Mouse (Mus musculus) kidney, postnatal 10 days (tissue): ENCODE data around the gene Accsl.

Source experiments
- DNase-seq: peaks from one replicate; pipeline ENCODE4 v3.0.0; 2021; ENCODE audit warnings: mixed read lengths

The Accsl gene

DNA sequence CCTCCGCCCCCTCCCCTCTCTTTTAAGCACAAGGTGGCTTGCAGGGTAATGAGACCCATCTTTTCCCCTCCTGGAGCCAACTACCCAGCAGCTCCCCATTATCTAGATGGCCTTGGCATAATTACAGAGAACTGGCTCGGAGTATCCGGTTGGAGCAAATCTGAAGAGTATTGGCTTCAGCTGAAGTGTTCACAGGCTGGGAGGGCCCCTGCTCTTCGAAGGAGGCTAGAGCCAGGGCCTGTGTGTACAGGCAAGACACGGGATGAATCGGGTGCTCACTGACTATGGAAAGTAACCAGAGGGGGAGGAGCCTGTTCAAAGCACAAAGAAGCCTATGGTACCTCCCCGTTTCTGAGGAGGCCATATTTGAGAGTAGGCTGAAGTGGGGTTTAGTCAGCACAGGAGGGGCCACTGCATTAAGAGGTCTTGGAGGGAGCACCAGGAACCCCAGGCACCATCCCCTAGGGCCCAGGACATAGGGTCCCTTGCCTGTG lies at the start of gene Accsl:
TSS of gene Accsl (minus strand) at position 51 of the 494 bp plus-strand sequence.
- no peak for DNase-seq

GRCm38 (mm10) chr2:93913552-93913951 lies 44.6 kb upstream of the Accsl start:
- DNase-seq: no peak

DNA sequence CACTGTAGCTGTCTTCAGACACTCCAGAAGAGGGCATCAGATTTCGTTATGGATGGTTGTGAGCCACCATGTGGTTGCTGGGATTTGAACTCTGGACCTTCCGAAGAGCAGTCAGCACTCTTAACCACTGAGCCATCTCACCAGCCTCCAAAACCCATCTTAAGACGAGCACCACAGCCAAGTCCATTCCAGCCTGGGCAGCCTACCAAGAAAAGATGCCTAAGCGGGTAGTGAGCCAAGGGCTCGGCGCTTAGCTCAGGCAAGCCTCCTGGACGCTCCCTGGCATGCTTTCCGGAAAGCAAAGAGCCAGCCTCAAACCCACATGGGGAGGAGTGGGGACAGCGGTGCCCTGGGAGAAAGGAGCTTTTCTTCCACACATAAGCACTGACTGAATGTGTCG lies 43.0 kb upstream of the Accsl start:
- DNase-seq: peak; percentile 31

DNA sequence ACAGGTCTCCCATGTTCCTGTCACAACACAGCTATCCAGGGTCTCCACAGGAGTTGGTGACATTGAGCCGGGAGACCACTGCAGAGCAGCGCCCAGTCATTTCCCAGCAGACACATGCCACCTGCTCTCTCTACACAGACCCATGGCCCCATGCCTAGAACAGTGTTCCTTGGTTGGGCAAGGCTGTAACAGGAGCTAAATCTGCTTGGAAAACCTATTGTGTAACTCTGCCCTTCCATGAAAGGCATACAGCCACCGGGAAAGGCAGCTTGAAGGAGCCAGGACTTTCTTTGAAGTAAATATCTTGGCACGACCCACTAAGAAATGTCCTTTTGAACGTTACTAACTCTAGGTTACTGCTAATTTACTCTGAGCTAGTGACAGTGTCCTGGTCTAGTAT lies 40.8 kb upstream of the Accsl start:
- DNase-seq: no peak

DNA sequence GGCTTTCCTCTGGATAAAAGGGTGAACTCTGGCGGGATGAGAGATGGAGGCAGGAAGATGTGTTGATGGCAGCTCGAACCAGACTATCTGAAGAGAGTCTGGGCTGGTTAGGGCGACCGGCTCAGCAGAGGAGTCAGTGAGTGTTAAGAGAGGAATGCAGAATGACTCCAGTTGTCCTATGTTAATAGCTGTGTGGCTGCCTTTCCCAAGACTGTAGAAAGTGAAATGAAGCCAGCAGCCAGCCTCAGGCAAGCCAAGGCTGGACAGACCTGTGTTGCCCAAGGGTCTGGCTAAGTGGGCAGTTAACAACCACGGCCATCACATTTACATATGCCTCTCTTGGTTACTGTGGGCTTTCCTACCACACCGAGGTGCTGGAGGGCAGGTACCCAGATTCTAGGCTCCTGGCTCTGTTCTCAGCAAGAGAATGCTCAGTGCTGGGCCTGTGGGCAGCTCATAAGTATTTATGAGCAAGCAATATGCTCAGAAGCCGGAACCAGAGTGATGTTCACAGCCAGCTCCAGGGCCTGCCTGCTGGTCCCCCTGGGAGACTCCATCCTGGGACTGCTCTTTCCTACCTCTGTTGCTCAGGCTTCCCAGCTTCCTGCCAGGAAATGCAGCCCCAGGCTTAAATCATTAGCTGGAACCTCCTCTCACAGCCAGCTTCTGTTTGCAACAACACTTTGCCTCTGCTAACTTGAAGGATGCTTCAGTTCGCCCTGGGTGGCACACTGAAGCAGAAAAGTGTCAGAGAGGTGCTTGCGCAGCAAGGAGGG lies 38.8 kb upstream of the Accsl start:
- DNase-seq: peak; percentile 58

- DNase-seq: peak; percentile 61
Observed at GRCm38 (mm10) chr2:93906316-93906715, 37.4 kb upstream of the Accsl start.

- DNase-seq: peak; percentile 48
Observed at GRCm38 (mm10) chr2:93903415-93903814, 34.5 kb upstream of the Accsl start.

- no peak for DNase-seq
Observed at GRCm38 (mm10) chr2:93902680-93903305, 33.8 kb upstream of the Accsl start.

- DNase-seq: peak; percentile 71
Observed at GRCm38 (mm10) chr2:93899397-93900380, 30.7 kb upstream of the Accsl start.

- peak; percentile 88 for DNase-seq
Observed at GRCm38 (mm10) chr2:93891611-93892280, 22.8 kb upstream of the Accsl start.

- DNase-seq: no peak
Observed at GRCm38 (mm10) chr2:93890143-93890542, 21.2 kb upstream of the Accsl start.

- DNase-seq: no peak
Observed at GRCm38 (mm10) chr2:93889071-93889470, 20.1 kb upstream of the Accsl start.

GRCm38 (mm10) chr2:93888366-93888765 lies 19.4 kb upstream of the Accsl start:
- DNase-seq: peak; percentile 48

GRCm38 (mm10) chr2:93887273-93887672 lies 18.3 kb upstream of the Accsl start:
- no peak for DNase-seq

GRCm38 (mm10) chr2:93886013-93886794 lies 17.2 kb upstream of the Accsl start:
- DNase-seq: no peak

DNA sequence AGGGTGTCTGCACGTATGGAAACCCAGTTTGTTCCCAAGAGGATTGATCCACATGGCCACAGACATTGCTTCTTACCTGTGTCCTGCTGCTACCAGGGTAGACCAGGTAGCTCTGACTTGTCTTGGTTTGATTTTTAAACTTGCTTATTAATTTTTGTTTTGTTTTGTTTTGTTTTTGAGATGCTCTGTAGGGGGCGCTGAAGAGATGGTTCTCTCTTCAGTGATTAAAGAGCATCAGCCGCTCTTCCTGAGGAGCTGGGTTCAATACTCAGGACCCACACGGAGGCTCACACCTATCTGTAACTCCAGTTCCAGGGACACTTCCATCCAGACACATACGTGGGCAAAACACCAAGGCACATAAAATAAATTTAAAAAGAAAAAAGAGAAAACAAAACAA lies 14.1 kb upstream of the Accsl start:
- DNase-seq: no peak

DNA sequence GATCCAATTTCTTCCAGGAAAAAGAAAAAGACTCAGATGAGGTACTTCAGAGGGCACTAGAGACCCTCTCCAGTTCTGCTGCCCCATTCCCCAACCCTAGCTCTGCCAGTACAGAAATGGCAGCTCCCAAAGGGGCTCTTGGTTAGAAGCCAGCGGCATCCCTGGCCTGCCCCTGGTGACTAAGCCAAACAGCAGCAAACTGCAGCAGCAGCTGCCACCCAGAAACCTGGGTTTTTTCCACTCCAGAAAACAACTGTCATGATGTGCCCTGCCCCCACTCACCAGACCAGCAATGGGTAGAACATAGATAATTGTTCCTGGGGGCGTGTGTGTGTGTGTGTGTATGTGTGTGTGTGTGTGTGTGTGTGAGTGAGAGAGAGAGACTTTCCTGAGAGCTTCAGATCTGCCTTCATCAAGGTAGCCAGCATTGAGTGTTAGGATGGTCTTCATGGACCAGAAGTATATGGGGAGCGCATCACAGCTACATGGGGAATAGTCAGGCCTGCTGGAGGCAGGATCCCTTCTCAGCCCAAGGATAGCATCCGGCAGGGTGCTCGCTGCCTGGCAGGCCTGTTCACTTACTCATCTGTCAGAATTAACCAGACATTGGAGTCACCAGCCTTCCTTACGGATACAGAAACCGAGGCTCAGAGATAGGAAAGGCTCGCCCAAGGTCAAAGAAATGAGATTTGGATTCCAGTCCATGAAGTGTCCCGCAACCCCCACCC lies 12.8 kb upstream of the Accsl start:
- no peak for DNase-seq

GRCm38 (mm10) chr2:93880981-93881380 lies 12.0 kb upstream of the Accsl start:
- no peak for DNase-seq

GRCm38 (mm10) chr2:93880450-93880849 lies 11.5 kb upstream of the Accsl start:
- DNase-seq: no peak

DNA sequence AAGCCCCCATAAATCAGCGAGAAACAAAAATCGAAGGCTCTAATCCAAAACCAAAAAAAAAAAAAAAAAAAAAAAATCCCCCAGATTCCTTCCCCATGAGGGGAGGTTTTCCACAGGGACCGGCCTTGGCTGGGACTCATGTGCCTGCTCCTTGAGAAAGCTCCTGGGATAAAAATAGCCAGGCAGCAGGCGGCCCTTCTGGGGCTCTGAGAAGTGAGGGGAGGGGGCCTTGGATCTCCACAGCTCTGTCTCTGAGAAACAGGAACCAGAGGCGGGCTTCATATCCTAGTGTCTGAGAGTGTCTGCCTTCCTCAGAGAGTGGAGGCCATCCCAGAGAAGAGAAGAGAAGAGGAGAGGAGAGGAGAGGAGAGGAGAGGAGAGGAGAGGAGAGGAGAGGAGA lies 8.0 kb upstream of the Accsl start:
- no peak for DNase-seq

GRCm38 (mm10) chr2:93874606-93875005 lies 5.6 kb upstream of the Accsl start:
- no peak for DNase-seq
